Mouse (Mus musculus) liver, embryonic 14.5 days (tissue): ENCODE data around the gene Sart1. TPM values are rescaled to one million over a fixed set of nuclear protein-coding genes. Genes with fewer than 3 reads are reported as not detected.

Experiments used
- ATAC-seq: fragments of 200-750 bp; cut with Nextera tagmentation; 2 replicates; pipeline ENCODE4 v1.8.0; 2017; ENCODE audit warnings: moderate number of reproducible peaks, mild to moderate bottlenecking, moderate library complexity; ENCODE audit not compliant: insufficient read depth
- DNase-seq, 3 experiments: peaks; one replicate each; pipeline ENCODE4 v3.0.0-alpha.2; 2012 to 2013; ENCODE audit warnings: low read depth in 3 of 3, low spot score in 3 of 3
- H3K27ac ChIP-seq: fragments of 300-500 bp; sonication (generic); 2 replicates; pipeline ENCODE4 v1.5.1; 2014; ENCODE audit warnings: moderate library complexity, mild to moderate bottlenecking, control low read depth, inconsistent platforms
- H3K27me3 ChIP-seq: fragments of 300-500 bp; sonication (generic); 2 replicates; pipeline ENCODE4 v1.6.1; 2014; ENCODE audit warnings: mild to moderate bottlenecking, low read length, moderate library complexity; ENCODE audit not compliant: control insufficient read depth, insufficient read depth
- H3K36me3 ChIP-seq: fragments of 300-500 bp; sonication (generic); replicated peaks from 2 replicates; pipeline ENCODE4 v1.6.1; 2014; ENCODE audit warnings: low read depth; ENCODE audit not compliant: control insufficient read depth, insufficient read depth
- H3K4me1 ChIP-seq, 2 experiments: fragments of 200-500 bp in 1 of 2; fragments of 300-500 bp in 1 of 2; sonication (generic) in 1 of 2; replicated peaks; 2 replicates each; pipeline ENCODE4 v1.6.1; 2012 to 2014; ENCODE audit warnings: antibody characterized with exemption in 1 of 2, inconsistent platforms in 1 of 2, low read length in 1 of 2; ENCODE audit not compliant: control insufficient read depth in 2 of 2, insufficient read depth in 2 of 2
- H3K4me2 ChIP-seq: fragments of 300-500 bp; sonication (generic); 2 replicates; pipeline ENCODE4 v1.6.1; 2014; ENCODE audit warnings: low read depth, mild to moderate bottlenecking, control low read depth, moderate library complexity
- H3K4me3 ChIP-seq, 2 experiments: fragments of 200-500 bp in 1 of 2; fragments of 300-500 bp in 1 of 2; sonication (generic) in 1 of 2; 2 replicates each; pipeline ENCODE4 v1.5.1; 2012 to 2014; ENCODE audit warnings: low read depth in 2 of 2, low read length in 2 of 2, mild to moderate bottlenecking in 2 of 2, control low read depth in 1 of 2, inconsistent platforms in 1 of 2, moderate library complexity in 1 of 2; ENCODE audit not compliant: insufficient read depth in 1 of 2
- H3K9ac ChIP-seq: fragments of 300-500 bp; sonication (generic); replicated peaks from 2 replicates; pipeline ENCODE4 v1.6.1; 2014; ENCODE audit warnings: mild to moderate bottlenecking, control low read depth, moderate library complexity
- H3K9me3 ChIP-seq: fragments of 300-500 bp; sonication (generic); 2 replicates; pipeline ENCODE4 v1.6.1; 2016; ENCODE audit warnings: low read length, mixed read lengths; ENCODE audit not compliant: control insufficient read depth
- CTCF ChIP-seq: IDR thresholded peaks from 2 replicates; pipeline ENCODE4 v1.5.1; 2016; ENCODE audit warnings: antibody characterized with exemption, low read depth, control low read depth
- EP300 ChIP-seq: IDR thresholded peaks from 2 replicates; pipeline ENCODE4 v1.6.1; 2016; ENCODE audit warnings: antibody characterized with exemption, low read depth
- WGBS: fragments of 180-500 bp; shearing (Covaris S2); extraction: QIAGEN DNeasy Blood & Tissue Kit; methylation state at CpG from one replicate; pipeline ENCODE4 v1.1.7; 2014; ENCODE audit not compliant: insufficient replicate concordance; 5-methylcytosine and 5-hydroxymethylcytosine counted together
- polyA plus RNA-seq, 2 experiments: library from polyadenylated mRNA; depleted of rRNA in 1 of 2; stranded (reverse) in 1 of 2; unstranded in 1 of 2; fragments of >200 nt; fragmentation: Nextera tagmentation in 1 of 2; extraction: Ambion mirVana in 1 of 2; gene quantifications; 2 replicates each; pipeline versions ENCODE4 v1.2.1 to v1.2.3; 2012 to 2014

Gene Sart1
- polyA plus RNA-seq, 2 experiments: 21.7 to 24.1 TPM

DNA sequence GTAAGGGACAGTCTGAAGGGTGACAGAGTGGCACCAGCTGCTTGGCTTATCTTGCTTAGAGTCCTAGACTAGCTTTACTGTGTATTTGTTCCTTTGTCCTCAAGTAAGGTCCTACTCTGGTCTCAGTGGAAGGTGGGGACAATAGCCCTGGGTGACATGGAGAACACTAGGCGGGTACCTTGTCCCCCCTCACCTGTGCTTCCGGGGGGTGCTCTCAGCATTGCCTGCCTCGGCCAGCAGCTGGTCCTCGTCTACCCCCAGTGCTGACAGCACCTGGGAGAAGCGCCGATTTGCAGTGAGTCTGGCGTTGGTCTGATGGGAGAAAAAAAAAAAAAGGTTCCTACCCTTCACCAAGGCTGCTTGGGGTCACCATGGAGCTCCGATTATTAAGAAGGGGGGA lies 1.9 kb upstream of the Sart1 start:
- 67% methylated on average over 8 of the region's 8 CpGs for WGBS
- H3K4me3 ChIP-seq: peak overlapping the region; percentile 80 to 92; a peak in 2 of 4 replicates

GRCm38 (mm10) chr19:5389647-5390046 lies 1.1 kb upstream of the Sart1 start:
- DNase-seq (peak; percentile 49 to 58 (median 55)), ATAC-seq (peak; percentile 49; the same call in 1 of the 2 replicates)
- under 1% methylated on average over 12 of the region's 12 CpGs for WGBS
- Histone ChIP-seq H3K27me3 (no peaks in the 10 kb centered on the region), H3K36me3 (no peaks in the 10 kb centered on the region; the same call in 1 of the 2 replicates), H3K4me1 (peaks cover 23 to 25% of the 10 kb centered on the region in 2 experiments), H3K9ac (peak overlapping the region; percentile 91), H3K4me3 (peak overlapping the region; percentile 80 to 92), H3K9me3 (no peaks in the 10 kb centered on the region), H3K4me2 (peak overlapping the region; percentile 99), H3K27ac (peak overlapping the region; percentile 92)
- TF ChIP-seq CTCF: no peak
- no peak; the same call in 1 of the 2 replicates for TF ChIP-seq EP300

More for the DNA sequence above, 1.9 kb upstream of the Sart1 start:
- Histone ChIP-seq H3K4me1 (peaks cover 23 to 25% of the 10 kb centered on the region in 2 experiments), H3K36me3 (no peaks in the 10 kb centered on the region), H3K9ac (peak overlapping the region; percentile 91), H3K27me3 (no peaks in the 10 kb centered on the region), H3K27ac (peak overlapping the region; percentile 92), H3K9me3 (no peaks in the 10 kb centered on the region), H3K4me2 (peak overlapping the region; percentile 99)
- ATAC-seq (no peak), DNase-seq (no peak)
- TF ChIP-seq EP300: no peak
- no peak for TF ChIP-seq CTCF

DNA sequence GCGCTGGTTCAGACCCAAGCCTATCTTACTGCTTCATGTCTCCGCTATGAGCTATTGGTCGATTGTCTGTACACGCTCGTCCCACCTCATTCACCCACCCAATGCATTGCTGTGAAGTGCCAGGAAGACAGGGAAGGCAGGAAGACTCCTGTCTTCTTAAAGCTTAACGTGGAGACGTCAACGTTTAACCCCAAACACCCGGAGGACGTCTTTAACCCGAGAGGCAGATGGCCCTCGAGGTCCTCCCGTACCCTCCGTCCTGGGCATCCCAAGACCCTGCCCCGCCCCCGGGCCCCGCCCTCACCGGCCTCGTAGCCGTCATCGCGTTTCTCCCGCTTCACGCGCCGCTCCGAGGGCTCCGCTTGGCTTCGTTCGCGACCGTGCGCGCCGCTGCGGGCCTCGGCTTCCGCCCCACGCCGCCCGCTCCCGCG lies 477 bp downstream of the Sart1 start:
- peak overlapping the region; percentile 31; the same call in 1 of the 2 replicates for H3K27ac ChIP-seq
- under 1% methylated on average over 42 of the region's 43 CpGs for WGBS
- H3K9ac ChIP-seq: peak overlapping the region; percentile 79
- H3K27me3 ChIP-seq: no peaks in the 10 kb centered on the region
- H3K9me3 ChIP-seq: no peaks in the 10 kb centered on the region
- ATAC-seq (peak; percentile 44; the same call in 1 of the 2 replicates), DNase-seq (no peak)
- no peak for TF ChIP-seq EP300
- TF ChIP-seq CTCF: no peak
- peak overlapping the region; percentile 78 for H3K4me2 ChIP-seq
- H3K4me1 ChIP-seq: peaks cover 23 to 25% of the 10 kb centered on the region in 2 experiments
- H3K4me3 ChIP-seq: peak overlapping the region; percentile 80 to 92
- H3K36me3 ChIP-seq: peaks cover 15% of the 10 kb centered on the region

DNA sequence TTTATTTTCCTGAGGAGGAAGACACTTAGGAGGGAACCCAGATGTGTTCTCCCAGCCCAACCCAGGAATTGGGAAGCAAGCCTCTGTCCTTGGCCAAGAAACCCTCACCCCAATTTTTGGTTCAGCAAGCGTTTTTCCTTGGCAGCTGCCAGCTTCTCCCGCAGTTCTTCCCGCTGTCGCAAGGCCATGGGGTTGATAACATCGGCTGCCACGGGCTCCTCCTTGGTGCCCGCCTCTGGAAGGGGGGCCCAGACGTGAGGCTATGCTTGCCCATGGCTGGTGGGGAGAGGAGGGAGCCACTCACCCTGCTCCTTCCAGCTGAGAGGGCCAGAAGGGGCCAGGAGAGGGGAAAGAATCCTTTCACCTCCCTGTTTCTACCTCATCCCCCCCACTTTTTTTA lies 3.8 kb downstream of the Sart1 start:
- Histone ChIP-seq H3K9ac (no peak overlapping the region), H3K4me3 (no peak overlapping the region), H3K9me3 (no peaks in the 10 kb centered on the region), H3K4me2 (no peak overlapping the region), H3K36me3 (peaks cover 45% of the 10 kb centered on the region), H3K27me3 (no peaks in the 10 kb centered on the region), H3K27ac (no peak overlapping the region), H3K4me1 (peaks cover 16 to 18% of the 10 kb centered on the region in 2 experiments)
- WGBS: 78% methylated on average over 8 of the region's 8 CpGs
- no peak for DNase-seq
- ATAC-seq: no peak
- TF ChIP-seq EP300 (no peak), CTCF (no peak)

DNA sequence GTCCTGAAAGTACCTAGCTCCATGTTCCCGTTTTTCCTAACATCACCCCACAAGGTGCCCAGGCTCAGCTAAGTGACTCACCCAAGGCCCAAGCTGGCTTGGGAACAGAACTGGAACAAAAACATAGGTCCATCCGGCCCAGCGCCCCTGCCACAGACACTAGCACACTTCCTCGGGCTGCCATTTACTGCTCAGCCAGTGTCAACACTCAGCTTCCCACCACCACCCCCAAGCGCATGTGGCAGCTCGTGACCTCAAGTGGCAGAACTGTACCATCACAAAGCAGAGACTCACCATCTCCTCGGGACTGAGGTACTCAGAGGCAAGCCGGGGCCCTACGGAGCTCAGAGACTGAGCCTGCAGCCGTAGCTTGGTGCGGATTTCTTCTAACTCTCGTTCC lies 5.2 kb downstream of the Sart1 start:
- TF ChIP-seq CTCF: no peak
- TF ChIP-seq EP300: no peak
- H3K9ac ChIP-seq: no peak overlapping the region
- H3K27me3 ChIP-seq: no peaks in the 10 kb centered on the region
- no peak overlapping the region for H3K27ac ChIP-seq
- H3K4me3 ChIP-seq: no peak overlapping the region
- WGBS: 89% methylated on average over 12 of the region's 12 CpGs
- H3K4me1 ChIP-seq: peaks cover 11% of the 10 kb centered on the region in 2 experiments
- no peak overlapping the region for H3K4me2 ChIP-seq
- H3K9me3 ChIP-seq: no peaks in the 10 kb centered on the region
- H3K36me3 ChIP-seq: peaks cover 56% of the 10 kb centered on the region
- no peak for ATAC-seq
- DNase-seq: no peak
